Mouse (Mus musculus): ENCODE measurements around the gene Itpr3.

Gene Itpr3

GRCm38 (mm10) chr17:27072363-27072762 is 15.3 kb downstream of the Itpr3 start:
- no peak for DNase-seq

GRCm38 (mm10) chr17:27073126-27073525 is 16.0 kb downstream of the Itpr3 start:
- DNase-seq, result no peak

GRCm38 (mm10) chr17:27073778-27074177 is 16.7 kb downstream of the Itpr3 start:
- DNase-seq, result no peak

- DNase-seq, result no peak
Measured at GRCm38 (mm10) chr17:27074236-27074635, 17.1 kb downstream of the Itpr3 start.

GRCm38 (mm10) chr17:27074849-27075745 is 18.0 kb downstream of the Itpr3 start:
- DNase-seq, result no peak

GRCm38 (mm10) chr17:27077133-27077532 is 20.0 kb downstream of the Itpr3 start:
- no peak for DNase-seq

GRCm38 (mm10) chr17:27077920-27078319 is 20.8 kb downstream of the Itpr3 start:
- DNase-seq, result no peak

- DNase-seq, result no peak
Measured at GRCm38 (mm10) chr17:27078499-27078898, 21.4 kb downstream of the Itpr3 start.

GRCm38 (mm10) chr17:27081868-27082267 is 24.8 kb downstream of the Itpr3 start:
- no peak for DNase-seq

- DNase-seq, result no peak
Measured at GRCm38 (mm10) chr17:27082796-27083195, 25.7 kb downstream of the Itpr3 start.

GRCm38 (mm10) chr17:27083601-27084000 is 26.5 kb downstream of the Itpr3 start:
- no peak for DNase-seq

- peak; percentile 39 for DNase-seq
Measured at GRCm38 (mm10) chr17:27085676-27086075, 28.6 kb downstream of the Itpr3 start.

- peak; percentile 63 for DNase-seq
Measured at GRCm38 (mm10) chr17:27087426-27087825, 30.3 kb downstream of the Itpr3 start.

- DNase-seq, result no peak
Measured at GRCm38 (mm10) chr17:27090068-27090467, 33.0 kb downstream of the Itpr3 start.

GRCm38 (mm10) chr17:27095690-27096089 is 38.6 kb downstream of the Itpr3 start:
- peak; percentile 50 for DNase-seq

- no peak for DNase-seq
Measured at GRCm38 (mm10) chr17:27101675-27102074, 44.6 kb downstream of the Itpr3 start.

GRCm38 (mm10) chr17:27105698-27106470 is 48.8 kb downstream of the Itpr3 start:
- DNase-seq, result no peak

GRCm38 (mm10) chr17:27106745-27107144 is 49.6 kb downstream of the Itpr3 start:
- DNase-seq, result no peak

GRCm38 (mm10) chr17:27107936-27108335 is 50.8 kb downstream of the Itpr3 start:
- DNase-seq, result no peak

GRCm38 (mm10) chr17:27110072-27110471 is 53.0 kb downstream of the Itpr3 start:
- no peak for DNase-seq

GRCm38 (mm10) chr17:27118676-27119539 is 61.8 kb downstream of the Itpr3 start:
- DNase-seq, result no peak

GRCm38 (mm10) chr17:27119540-27119895 is 62.4 kb downstream of the Itpr3 start:
- no peak for DNase-seq

- no peak for DNase-seq
Measured at GRCm38 (mm10) chr17:27119954-27120353, 62.9 kb downstream of the Itpr3 start.

Measured in embryo, embryonic 11 days (tissue).